Mouse (Mus musculus) limb, embryonic 14.5 days (tissue): Measurements from ENCODE around the gene Foxp3. TPM values are rescaled to one million over a fixed set of nuclear protein-coding genes. Genes with fewer than 3 reads are reported as not detected.

ENCODE experiments used
- ATAC-seq: fragments of 200-750 bp; cut with Nextera tagmentation; 2 replicates; pipeline ENCODE4 v1.8.0; 2017; ENCODE audit warnings: low read depth, moderate number of reproducible peaks, moderate TSS enrichment; ENCODE audit not compliant: low FRiP score
- DNase-seq: peaks from one replicate; pipeline ENCODE4 v3.0.0-alpha.2; 2015; ENCODE audit warnings: low spot score
- H3K27ac ChIP-seq: fragments of 300-500 bp; sonication (generic); replicated peaks from 2 replicates; pipeline ENCODE4 v1.5.1; 2014; ENCODE audit warnings: low read depth, mild to moderate bottlenecking, low read length, moderate library complexity, mixed read lengths
- H3K27me3 ChIP-seq: fragments of 300-500 bp; sonication (generic); 2 replicates; pipeline ENCODE4 v1.6.1; 2014; ENCODE audit warnings: low read length, mixed read lengths; ENCODE audit not compliant: control insufficient read depth, insufficient read depth
- H3K36me3 ChIP-seq: fragments of 300-500 bp; sonication (generic); 2 replicates; pipeline ENCODE4 v1.6.1; 2014; ENCODE audit warnings: mild to moderate bottlenecking, low read length, moderate library complexity, mixed read lengths; ENCODE audit not compliant: control insufficient read depth, insufficient read depth
- H3K4me1 ChIP-seq: fragments of 300-500 bp; sonication (generic); 2 replicates; pipeline ENCODE4 v1.6.1; 2014; ENCODE audit warnings: antibody characterized with exemption, low read length, mixed read lengths; ENCODE audit not compliant: control insufficient read depth, insufficient read depth
- H3K4me2 ChIP-seq: fragments of 300-500 bp; sonication (generic); replicated peaks from 2 replicates; pipeline ENCODE4 v1.6.1; 2014; ENCODE audit warnings: low read depth, mild to moderate bottlenecking, low read length, moderate library complexity; ENCODE audit not compliant: severe bottlenecking
- H3K4me3 ChIP-seq: fragments of 300-500 bp; sonication (generic); replicated peaks from 2 replicates; pipeline ENCODE4 v1.5.1; 2014; ENCODE audit warnings: low read length
- H3K9ac ChIP-seq: fragments of 300-500 bp; sonication (generic); 2 replicates; pipeline ENCODE4 v1.6.1; 2014; ENCODE audit warnings: mild to moderate bottlenecking, low read depth, low read length, moderate library complexity; ENCODE audit not compliant: severe bottlenecking
- H3K9me3 ChIP-seq: fragments of 300-500 bp; sonication (generic); 2 replicates; pipeline ENCODE4 v1.6.1; 2016; ENCODE audit warnings: low read length; ENCODE audit not compliant: control insufficient read depth
- POLR2A ChIP-seq: fragments of 200-500 bp; IDR thresholded peaks from 2 replicates; pipeline ENCODE4 v1.8.0; 2012; ENCODE audit warnings: inconsistent platforms, mild to moderate bottlenecking, moderate library complexity, borderline replicate concordance; ENCODE audit not compliant: insufficient read depth, insufficient read length; ENCODE audit errors: extremely low read depth
- WGBS: fragments of 180-500 bp; shearing (Covaris S2); extraction: QIAGEN DNeasy Blood & Tissue Kit; methylation state at CpG from one replicate; pipeline ENCODE4 v1.1.7; 2014; 5-methylcytosine and 5-hydroxymethylcytosine counted together
- polyA plus RNA-seq, 2 experiments: library from polyadenylated mRNA; depleted of rRNA in 1 of 2; stranded (reverse) in 1 of 2; unstranded in 1 of 2; fragments of >200 nt; fragmentation: Nextera tagmentation in 1 of 2; extraction: Ambion mirVana in 1 of 2; gene quantifications; 2 replicates each; pipeline versions ENCODE4 v1.2.1 to v1.2.3; 2012 to 2014

Foxp3 gene
- polyA plus RNA-seq, 2 experiments = 0.04 TPM; not detected in 1

DNA sequence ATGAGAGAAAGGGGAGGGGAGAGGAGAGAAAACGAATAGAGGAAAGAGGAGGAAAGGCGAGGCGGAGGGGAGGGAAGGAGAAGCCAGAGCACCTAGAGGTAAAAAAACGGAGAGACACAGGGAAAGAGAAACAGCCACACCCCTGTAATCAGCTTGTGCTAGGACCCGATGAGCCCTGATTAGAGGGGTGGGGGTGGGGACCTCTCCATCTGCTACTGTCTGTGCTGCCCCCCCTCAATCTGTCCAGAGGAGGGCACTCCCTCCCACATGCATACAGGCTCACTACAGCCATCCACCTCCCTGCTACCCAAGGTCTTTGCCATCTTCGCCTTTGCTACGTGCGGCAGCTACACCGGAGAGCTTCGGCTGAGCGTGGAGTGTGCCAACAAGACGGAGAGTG lies 67.3 kb downstream of the Foxp3 start:
- TF ChIP-seq POLR2A = no peak
- Histone ChIP-seq H3K9me3 (no peaks in the 10 kb centered on the region), H3K4me1 (no peaks in the 10 kb centered on the region), H3K27me3 (no peaks in the 10 kb centered on the region; the same call in 1 of the 2 replicates), H3K4me3 (no peak overlapping the region), H3K4me2 (no peak overlapping the region), H3K9ac (no peak overlapping the region), H3K27ac (no peak overlapping the region), H3K36me3 (no peaks in the 10 kb centered on the region)
- no peak for ATAC-seq
- DNase-seq = no peak
- WGBS = 28% methylated on average over 10 of the region's 12 CpGs

Other genes with a start within 250 kb of the Foxp3 start
- 3.9 and 4.5 TPM in 2 replicates for gene Usp27x, start 197.8 kb upstream of the Foxp3 start, polyA plus RNA-seq (2012; rRNA removed)
- gene Usp27x, start 197.8 kb upstream of the Foxp3 start, polyA plus RNA-seq (2014; fragmentation: Nextera tagmentation; extraction: Ambion mirVana) = 0.51 and 0.52 TPM in 2 replicates
- gene Ppp1r3f, start 639 bp downstream of the Foxp3 start, polyA plus RNA-seq (2012; rRNA removed) = 6.0 and 6.4 TPM in 2 replicates
- 1.4 and 1.5 TPM in 2 replicates for gene Ppp1r3f, start 639 bp downstream of the Foxp3 start, polyA plus RNA-seq (2014; fragmentation: Nextera tagmentation; extraction: Ambion mirVana)
- gene Ccdc22, start 31.9 kb downstream of the Foxp3 start, polyA plus RNA-seq (2012; rRNA removed) = 23.5 and 26.8 TPM in 2 replicates
- 27.1 and 27.2 TPM in 2 replicates for gene Ccdc22, start 31.9 kb downstream of the Foxp3 start, polyA plus RNA-seq (2014; fragmentation: Nextera tagmentation; extraction: Ambion mirVana)
- gene Cacna1f, start 33.4 kb downstream of the Foxp3 start, polyA plus RNA-seq (2012; rRNA removed) = 0.04 TPM in 1 of 2 replicates, not detected in the other
- gene Cacna1f, start 33.4 kb downstream of the Foxp3 start, polyA plus RNA-seq (2014; fragmentation: Nextera tagmentation; extraction: Ambion mirVana) = 0.04 TPM in 2 replicates
- gene Syp, start 64.8 kb downstream of the Foxp3 start, polyA plus RNA-seq (2012; rRNA removed) = 2.0 and 2.1 TPM in 2 replicates
- gene Syp, start 64.8 kb downstream of the Foxp3 start, polyA plus RNA-seq (2014; fragmentation: Nextera tagmentation; extraction: Ambion mirVana) = 0.51 and 0.72 TPM in 2 replicates
- 23.4 and 27.5 TPM in 2 replicates for gene Prickle3, start 83.6 kb downstream of the Foxp3 start, polyA plus RNA-seq (2012; rRNA removed)
- gene Prickle3, start 83.6 kb downstream of the Foxp3 start, polyA plus RNA-seq (2014; fragmentation: Nextera tagmentation; extraction: Ambion mirVana) = 9.5 and 13.8 TPM in 2 replicates
- 196 and 259 TPM in 2 replicates for gene Plp2, start 97.7 kb downstream of the Foxp3 start, polyA plus RNA-seq (2012; rRNA removed)
- 190 and 201 TPM in 2 replicates for gene Plp2, start 97.7 kb downstream of the Foxp3 start, polyA plus RNA-seq (2014; fragmentation: Nextera tagmentation; extraction: Ambion mirVana)
- gene Magix, start 107.6 kb downstream of the Foxp3 start, polyA plus RNA-seq (2012; rRNA removed) = 0.38 and 0.55 TPM in 2 replicates
- 0.73 and 0.87 TPM in 2 replicates for gene Magix, start 107.6 kb downstream of the Foxp3 start, polyA plus RNA-seq (2014; fragmentation: Nextera tagmentation; extraction: Ambion mirVana)
- 20.5 and 28.9 TPM in 2 replicates for gene Gpkow, start 123.5 kb downstream of the Foxp3 start, polyA plus RNA-seq (2012; rRNA removed)
- 37.8 and 43.9 TPM in 2 replicates for gene Gpkow, start 123.5 kb downstream of the Foxp3 start, polyA plus RNA-seq (2014; fragmentation: Nextera tagmentation; extraction: Ambion mirVana)
- gene Wdr45, start 140.7 kb downstream of the Foxp3 start, polyA plus RNA-seq (2012; rRNA removed) = 48.6 and 56.5 TPM in 2 replicates
- 20.4 and 25.3 TPM in 2 replicates for gene Wdr45, start 140.7 kb downstream of the Foxp3 start, polyA plus RNA-seq (2014; fragmentation: Nextera tagmentation; extraction: Ambion mirVana)
- 0.50 and 0.85 TPM in 2 replicates for gene Gm45208, start 148.6 kb downstream of the Foxp3 start, polyA plus RNA-seq (2012; rRNA removed)
- 0.43 and 0.48 TPM in 2 replicates for gene Gm45208, start 148.6 kb downstream of the Foxp3 start, polyA plus RNA-seq (2014; fragmentation: Nextera tagmentation; extraction: Ambion mirVana)
- 83.7 and 91.1 TPM in 2 replicates for gene Praf2, start 154.8 kb downstream of the Foxp3 start, polyA plus RNA-seq (2012; rRNA removed)
- gene Praf2, start 154.8 kb downstream of the Foxp3 start, polyA plus RNA-seq (2014; fragmentation: Nextera tagmentation; extraction: Ambion mirVana) = 89.4 and 92.0 TPM in 2 replicates
- gene Ccdc120, start 177.3 kb downstream of the Foxp3 start, polyA plus RNA-seq (2012; rRNA removed) = 25.7 and 38.6 TPM in 2 replicates
- gene Ccdc120, start 177.3 kb downstream of the Foxp3 start, polyA plus RNA-seq (2014; fragmentation: Nextera tagmentation; extraction: Ambion mirVana) = 14.9 and 16.0 TPM in 2 replicates
- gene Tfe3, start 188.9 kb downstream of the Foxp3 start, polyA plus RNA-seq (2012; rRNA removed) = 24.4 and 25.3 TPM in 2 replicates
- gene Tfe3, start 188.9 kb downstream of the Foxp3 start, polyA plus RNA-seq (2014; fragmentation: Nextera tagmentation; extraction: Ambion mirVana) = 22.1 and 22.2 TPM in 2 replicates
- gene Gripap1, start 216.1 kb downstream of the Foxp3 start, polyA plus RNA-seq (2012; rRNA removed) = 60.2 and 63.0 TPM in 2 replicates
- 31.9 and 32.9 TPM in 2 replicates for gene Gripap1, start 216.1 kb downstream of the Foxp3 start, polyA plus RNA-seq (2014; fragmentation: Nextera tagmentation; extraction: Ambion mirVana)
- gene Kcnd1, start 248.6 kb downstream of the Foxp3 start, polyA plus RNA-seq (2012; rRNA removed) = 4.1 and 5.7 TPM in 2 replicates
- gene Kcnd1, start 248.6 kb downstream of the Foxp3 start, polyA plus RNA-seq (2014; fragmentation: Nextera tagmentation; extraction: Ambion mirVana) = 1.7 and 2.2 TPM in 2 replicates